Mouse (Mus musculus): Measurements from ENCODE around the gene Abcd4. TPM values are rescaled to one million over a fixed set of nuclear protein-coding genes. Genes with fewer than 3 reads are reported as not detected.

The Abcd4 gene
- polyA plus RNA-seq, 1 experiment: 57.7 TPM

DNA sequence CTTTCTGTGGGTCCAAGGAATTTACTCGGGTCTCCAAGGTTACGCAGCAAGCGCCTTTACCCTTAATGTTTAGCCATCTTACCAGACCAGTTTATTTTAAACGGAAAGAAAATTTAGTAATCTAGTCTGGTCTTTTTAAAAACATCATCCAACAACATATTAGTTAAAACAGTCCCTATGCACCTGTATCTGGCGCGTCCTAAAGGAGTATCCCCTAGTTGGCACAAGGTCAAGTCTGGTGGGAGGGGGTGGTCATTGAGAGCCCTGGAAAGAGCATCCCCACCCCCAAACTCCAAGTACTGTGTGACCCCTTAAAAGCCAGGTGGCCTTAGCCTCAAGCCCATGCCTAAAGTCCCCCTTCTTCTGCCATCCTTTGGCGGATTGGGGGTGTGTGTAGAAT, 44.1 kb downstream of the Abcd4 start:
- H3K4me1 ChIP-seq (ENCODE audit: control insufficient read depth, insufficient read depth, low read length): no peaks in the 10 kb centered on the region; the same call in 1 of the 2 replicates
- no peak for TF ChIP-seq CTCF (conservative IDR thresholded peaks at IDR 0.05; ENCODE audit: insufficient read depth, insufficient read length, low read depth, low read length)
- no peak for TF ChIP-seq POLR2A (IDR thresholded peaks at IDR 0.05; ENCODE audit: low read depth, low read length)
- WGBS: 25% methylated on average over 7 of the region's 7 CpGs
- no peak overlapping the region for H3K27ac ChIP-seq (ENCODE audit: insufficient read depth, low read depth, low read length)
- no peaks in the 10 kb centered on the region for H3K36me3 ChIP-seq (ENCODE audit: control insufficient read depth, insufficient read depth, low read length)
- no peak overlapping the region for H3K4me3 ChIP-seq (ENCODE audit: insufficient read depth, low read depth, low read length)
- H3K27me3 ChIP-seq (replicated peaks; ENCODE audit: control insufficient read depth, insufficient read depth, low read length): peaks cover 20% of the 10 kb centered on the region
- no peak for DNase-seq

DNA sequence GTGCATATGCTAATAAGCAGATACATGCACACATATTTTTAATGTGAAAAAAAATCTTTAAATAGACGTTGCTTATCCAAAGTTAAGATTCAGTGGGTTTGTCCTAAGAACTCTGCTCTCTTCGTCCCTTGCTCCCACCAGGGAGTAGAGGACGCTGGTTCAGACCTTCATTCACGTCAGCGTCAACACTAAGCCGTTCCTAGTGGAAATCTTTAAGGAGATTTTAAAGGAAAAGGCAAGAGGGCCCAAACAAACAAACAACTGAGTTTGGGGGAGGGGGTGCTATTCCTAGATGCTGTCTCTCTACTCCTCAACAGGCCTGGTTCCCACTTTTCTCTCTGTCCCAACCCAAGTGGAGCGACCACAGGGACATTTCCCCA, 44.9 kb downstream of the Abcd4 start:
- DNase-seq: no peak
- Histone ChIP-seq H3K27ac (ENCODE audit: insufficient read depth, low read depth, low read length) (no peak overlapping the region), H3K4me3 (ENCODE audit: insufficient read depth, low read depth, low read length) (no peak overlapping the region), H3K4me1 (ENCODE audit: control insufficient read depth, insufficient read depth, low read length) (no peaks in the 10 kb centered on the region; the same call in 1 of the 2 replicates), H3K36me3 (ENCODE audit: control insufficient read depth, insufficient read depth, low read length) (no peaks in the 10 kb centered on the region), H3K27me3 (replicated peaks; ENCODE audit: control insufficient read depth, insufficient read depth, low read length) (peaks cover 20% of the 10 kb centered on the region)
- 27% methylated on average over 7 of the region's 7 CpGs for WGBS
- TF ChIP-seq POLR2A (IDR thresholded peaks at IDR 0.05; ENCODE audit: low read depth, low read length) (no peak), CTCF (conservative IDR thresholded peaks at IDR 0.05; ENCODE audit: insufficient read depth, insufficient read length, low read depth, low read length) (no peak)

DNA sequence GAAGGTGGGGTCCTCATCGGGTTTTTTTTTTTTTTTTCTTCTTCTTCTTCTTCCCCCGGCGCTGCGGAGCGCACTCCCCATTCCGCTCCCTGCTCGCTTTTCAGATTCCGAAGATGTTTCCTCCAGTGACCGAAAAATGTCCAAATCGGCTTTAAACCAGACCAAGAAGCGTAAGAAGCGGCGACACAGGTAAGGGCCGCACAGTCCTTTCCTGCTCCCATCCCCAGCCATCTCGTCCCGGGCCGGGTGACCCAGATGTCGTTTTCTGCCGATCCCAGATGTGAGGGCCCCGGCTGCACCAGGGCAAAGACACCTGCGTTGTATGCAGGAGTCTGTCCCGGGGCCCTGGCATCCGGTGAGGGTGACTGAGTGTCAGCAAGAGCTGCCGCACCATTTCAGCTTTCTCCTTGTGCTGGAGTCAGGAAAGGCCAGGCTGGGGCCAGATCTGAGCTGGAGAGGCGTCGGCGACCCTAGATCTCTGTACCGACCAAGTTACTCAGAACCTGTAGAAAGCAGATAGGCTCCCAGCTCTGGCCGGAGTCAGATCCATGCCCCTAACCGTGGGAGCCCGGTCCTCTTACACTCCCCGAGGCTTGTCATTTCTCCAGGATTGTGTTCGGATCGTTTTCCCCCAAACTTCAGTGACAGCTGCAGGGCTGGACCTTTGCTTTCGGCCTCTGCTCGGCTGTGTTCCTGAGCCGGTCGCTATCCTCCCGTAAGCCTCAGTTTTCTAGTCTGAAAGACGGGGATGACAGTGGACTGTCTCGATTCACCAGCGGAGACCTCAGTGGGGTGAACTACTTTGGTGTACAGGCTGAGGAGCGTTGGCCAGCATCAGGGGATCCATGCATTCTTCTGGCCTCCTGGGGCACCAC, 45.5 kb downstream of the Abcd4 start:
- no peaks in the 10 kb centered on the region for H3K36me3 ChIP-seq (ENCODE audit: control insufficient read depth, insufficient read depth, low read length)
- H3K27ac ChIP-seq (ENCODE audit: insufficient read depth, low read depth, low read length): no peak overlapping the region
- peaks cover 20% of the 10 kb centered on the region for H3K27me3 ChIP-seq (replicated peaks; ENCODE audit: control insufficient read depth, insufficient read depth, low read length)
- WGBS: 8% methylated on average over 43 of the region's 43 CpGs
- H3K4me3 ChIP-seq (ENCODE audit: insufficient read depth, low read depth, low read length): no peak overlapping the region
- DNase-seq: no peak
- TF ChIP-seq POLR2A (IDR thresholded peaks at IDR 0.05; ENCODE audit: low read depth, low read length) (no peak), CTCF (conservative IDR thresholded peaks at IDR 0.05; ENCODE audit: insufficient read depth, insufficient read length, low read depth, low read length) (no peak)
- H3K4me1 ChIP-seq (ENCODE audit: control insufficient read depth, insufficient read depth, low read length): no peaks in the 10 kb centered on the region; the same call in 1 of the 2 replicates

DNA sequence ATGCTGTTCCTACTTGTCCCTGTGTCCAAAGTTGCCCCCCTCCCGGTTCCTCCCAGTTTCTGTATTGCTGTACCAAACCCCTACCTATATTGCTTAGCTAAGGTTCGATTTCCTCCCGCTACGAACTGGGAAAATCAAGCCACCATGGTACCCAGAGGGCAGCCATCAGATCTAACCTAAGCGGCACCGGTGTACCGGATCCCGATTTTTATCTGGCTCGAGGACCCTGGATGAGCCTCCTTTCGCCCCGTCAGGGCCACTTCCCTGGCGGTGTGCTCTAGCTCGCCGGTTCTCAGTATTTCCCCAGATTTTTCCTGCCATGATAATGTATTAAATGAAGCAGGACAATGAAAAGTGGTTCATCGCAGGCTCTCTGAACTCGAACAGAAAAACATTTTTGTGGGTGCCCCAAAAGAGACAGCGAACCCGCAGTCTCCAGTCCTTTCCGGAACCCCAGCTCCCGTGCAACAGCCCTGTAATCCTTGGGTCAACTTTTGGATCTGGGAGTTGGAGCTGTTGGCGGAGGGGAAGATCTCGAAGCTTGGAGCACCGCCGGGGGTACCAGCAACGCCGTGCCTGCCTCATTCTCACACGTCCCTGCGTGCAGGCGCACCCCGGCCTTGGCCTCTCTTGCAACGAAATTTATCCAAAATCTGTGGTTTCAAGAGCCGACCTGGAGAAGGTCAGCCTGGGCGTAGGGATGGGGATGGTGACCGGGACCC, 46.4 kb downstream of the Abcd4 start:
- H3K27ac ChIP-seq (ENCODE audit: insufficient read depth, low read depth, low read length): no peak overlapping the region
- H3K36me3 ChIP-seq (ENCODE audit: control insufficient read depth, insufficient read depth, low read length): no peaks in the 10 kb centered on the region
- TF ChIP-seq POLR2A (IDR thresholded peaks at IDR 0.05; ENCODE audit: low read depth, low read length): no peak
- no peak for TF ChIP-seq CTCF (conservative IDR thresholded peaks at IDR 0.05; ENCODE audit: insufficient read depth, insufficient read length, low read depth, low read length)
- H3K4me3 ChIP-seq (ENCODE audit: insufficient read depth, low read depth, low read length): no peak overlapping the region
- H3K27me3 ChIP-seq (replicated peaks; ENCODE audit: control insufficient read depth, insufficient read depth, low read length): peaks cover 20% of the 10 kb centered on the region
- whole genome bisulfite sequencing: 8% methylated on average over 34 of the region's 34 CpGs
- H3K4me1 ChIP-seq (ENCODE audit: control insufficient read depth, insufficient read depth, low read length): no peaks in the 10 kb centered on the region; the same call in 1 of the 2 replicates
- no peak for DNase-seq

DNA sequence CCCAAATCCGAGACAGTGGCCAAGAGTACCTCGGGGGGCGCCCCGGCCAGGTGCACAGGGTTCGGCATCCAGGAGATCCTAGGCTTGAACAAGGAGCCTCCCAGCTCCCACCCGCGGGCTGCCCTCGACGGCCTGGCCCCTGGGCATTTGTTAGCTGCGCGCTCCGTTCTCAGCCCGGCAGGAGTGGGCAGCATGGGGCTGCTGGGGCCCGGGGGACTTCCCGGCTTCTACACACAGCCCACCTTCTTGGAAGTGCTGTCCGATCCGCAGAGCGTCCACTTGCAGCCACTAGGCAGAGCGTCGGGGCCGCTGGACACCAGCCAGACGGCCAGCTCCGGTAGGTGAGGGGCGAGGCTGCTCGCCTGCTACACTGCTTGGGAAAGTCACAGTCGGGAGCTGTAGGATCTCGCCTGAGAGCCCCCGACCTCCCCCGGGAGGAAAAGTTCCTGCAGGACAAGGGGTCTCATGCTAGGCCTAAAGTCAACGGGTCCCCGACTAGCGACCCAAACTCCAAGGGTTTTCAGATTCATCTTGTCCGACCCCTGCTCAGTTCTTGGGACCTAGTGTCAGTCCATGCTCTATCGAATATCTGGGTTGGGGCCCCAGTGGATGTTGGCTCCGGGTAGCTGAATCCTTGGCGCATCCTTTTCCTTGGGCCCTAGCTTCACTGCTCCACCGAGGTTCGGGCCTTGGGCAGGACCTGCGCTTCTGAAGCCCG, 47.1 kb downstream of the Abcd4 start:
- Histone ChIP-seq H3K36me3 (ENCODE audit: control insufficient read depth, insufficient read depth, low read length) (no peaks in the 10 kb centered on the region), H3K27me3 (replicated peaks; ENCODE audit: control insufficient read depth, insufficient read depth, low read length) (peaks cover 20% of the 10 kb centered on the region), H3K27ac (ENCODE audit: insufficient read depth, low read depth, low read length) (no peak overlapping the region), H3K4me3 (ENCODE audit: insufficient read depth, low read depth, low read length) (no peak overlapping the region), H3K4me1 (ENCODE audit: control insufficient read depth, insufficient read depth, low read length) (no peaks in the 10 kb centered on the region; the same call in 1 of the 2 replicates)
- 4% methylated on average over 40 of the region's 40 CpGs for WGBS
- no peak for DNase-seq
- no peak for TF ChIP-seq CTCF (conservative IDR thresholded peaks at IDR 0.05; ENCODE audit: insufficient read depth, insufficient read length, low read depth, low read length)
- no peak for TF ChIP-seq POLR2A (IDR thresholded peaks at IDR 0.05; ENCODE audit: low read depth, low read length)

DNA sequence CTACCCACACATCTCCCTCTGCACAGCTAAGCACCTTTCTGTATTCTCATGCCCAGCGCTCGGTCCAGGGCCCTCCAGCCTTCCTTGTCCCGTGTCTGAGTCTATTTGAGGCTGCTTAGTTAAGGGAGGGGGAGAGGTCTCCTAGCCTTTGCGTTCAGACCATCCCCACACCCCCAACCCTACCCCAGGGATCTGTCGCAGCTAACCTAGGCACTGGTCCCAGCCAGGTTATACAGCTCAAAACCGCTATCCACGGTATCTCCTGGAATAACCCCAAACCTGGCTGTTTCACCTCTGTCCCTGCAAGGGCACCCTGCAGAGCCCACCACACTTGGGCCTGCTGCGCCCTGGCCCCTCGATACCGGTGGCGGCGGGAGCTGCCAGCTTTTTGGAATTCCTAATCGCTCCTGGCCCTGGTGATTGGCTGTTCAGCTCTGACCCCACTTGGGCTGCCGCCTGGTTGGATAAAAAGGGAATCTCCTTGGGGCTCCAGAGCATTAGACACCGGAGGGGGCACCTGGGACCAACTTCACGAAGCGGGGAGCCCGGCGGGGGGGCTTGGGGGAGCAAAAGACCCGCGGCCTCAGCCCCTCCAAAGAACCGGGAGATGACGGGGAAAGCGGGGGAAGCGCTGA, 47.8 kb downstream of the Abcd4 start, which contains the start of gene Vsx2:
Vsx2 (plus strand) TSS at position 427 of the 635 bp plus-strand sequence.
- no peaks in the 10 kb centered on the region for H3K36me3 ChIP-seq (ENCODE audit: control insufficient read depth, insufficient read depth, low read length)
- H3K4me1 ChIP-seq (ENCODE audit: control insufficient read depth, insufficient read depth, low read length): no peaks in the 10 kb centered on the region; the same call in 1 of the 2 replicates
- DNase-seq: no peak
- H3K27ac ChIP-seq (ENCODE audit: insufficient read depth, low read depth, low read length): no peak within 1 kb of the TSS
- TF ChIP-seq CTCF (conservative IDR thresholded peaks at IDR 0.05; ENCODE audit: insufficient read depth, insufficient read length, low read depth, low read length) (no peak), POLR2A (IDR thresholded peaks at IDR 0.05; ENCODE audit: low read depth, low read length) (no peak)
- 8% methylated on average over 25 of the region's 25 CpGs for WGBS
- H3K4me3 ChIP-seq (ENCODE audit: insufficient read depth, low read depth, low read length): no peak within 1 kb of the TSS
- H3K27me3 ChIP-seq (replicated peaks; ENCODE audit: control insufficient read depth, insufficient read depth, low read length): peaks cover 20% of the 10 kb centered on the region

All from kidney, adult 2 months (tissue).